Mouse (Mus musculus) WW6 (cell line): ENCODE measurements around the gene Wipf1.

Source experiments
- DNase-seq: peaks from one replicate; pipeline ENCODE4 v3.0.0-alpha.2; 2013; ENCODE audit warnings: low read depth, low spot score

Wipf1 gene

DNA sequence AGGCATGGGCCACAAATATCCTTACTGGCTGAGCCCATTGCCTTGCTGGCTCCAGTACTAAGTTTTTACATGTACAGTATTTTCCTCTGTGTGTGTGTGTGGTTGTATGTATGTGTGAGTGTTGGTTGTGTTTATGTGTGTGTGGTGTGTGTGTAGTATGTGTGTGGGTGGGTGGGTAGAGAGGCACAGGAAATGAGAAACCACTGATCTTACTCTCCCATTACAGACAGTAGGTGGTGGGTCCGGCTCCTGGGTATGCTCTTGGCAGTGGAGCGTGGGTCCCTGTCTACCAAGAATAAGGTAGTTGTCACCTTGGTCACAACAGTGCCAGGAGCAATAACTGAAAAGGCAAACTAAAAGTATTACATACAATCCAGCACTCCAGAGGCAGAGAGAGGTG lies 93.7 kb downstream of the Wipf1 start:
- no peak for DNase-seq

DNA sequence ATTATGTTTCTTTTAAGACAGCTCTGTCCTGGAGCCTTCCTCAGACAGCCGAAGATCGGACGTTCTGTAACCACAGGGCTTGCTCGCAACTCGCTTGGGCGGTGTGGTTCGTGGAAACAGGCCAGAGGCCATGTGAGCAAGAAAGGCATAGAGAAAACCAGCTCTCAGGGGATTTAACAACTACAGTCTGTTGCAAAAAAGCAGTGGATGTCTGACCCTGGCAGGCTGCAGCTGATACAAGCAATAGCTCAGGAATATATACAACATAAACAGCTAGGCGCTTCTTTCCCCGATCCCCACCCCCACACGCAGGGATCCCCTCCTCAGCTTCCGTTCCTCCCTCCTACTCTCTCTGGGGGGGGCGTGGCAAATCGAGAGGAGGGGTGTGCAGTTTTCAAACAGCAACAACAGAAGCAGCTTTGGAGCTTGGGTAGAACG lies 97.6 kb downstream of the Wipf1 start:
- DNase-seq: no peak

DNA sequence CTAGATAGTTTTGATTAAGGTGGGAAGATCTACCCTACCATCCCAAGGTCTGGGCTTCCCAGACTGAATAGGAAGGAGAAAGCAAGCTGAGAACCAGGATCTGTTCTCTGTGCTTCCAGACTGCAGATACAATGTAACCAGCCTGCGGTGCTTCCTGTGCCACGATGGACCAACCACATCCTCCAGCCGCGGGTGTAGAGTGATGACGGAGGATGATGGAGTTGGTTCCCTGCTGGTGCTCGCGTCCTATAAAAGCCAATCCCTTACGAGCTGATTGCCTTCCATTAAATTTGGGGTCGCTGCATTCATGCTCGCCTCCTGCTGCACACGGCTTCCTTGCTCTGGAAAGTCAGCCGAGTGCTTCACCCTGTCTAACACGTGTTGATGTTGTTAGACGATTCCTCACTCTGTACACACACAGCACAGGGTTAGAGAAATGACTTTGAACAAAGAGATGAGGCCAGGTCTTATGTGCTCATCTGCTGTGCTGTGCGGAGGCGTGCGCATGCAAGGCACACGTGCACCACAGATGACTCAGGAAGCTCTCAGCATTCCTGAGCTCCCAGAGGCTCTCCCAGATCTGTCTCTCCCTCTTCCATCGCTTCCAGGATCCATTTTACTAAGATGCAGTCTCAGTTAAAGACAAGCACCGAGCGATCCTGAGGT lies 100.6 kb downstream of the Wipf1 start:
- DNase-seq: no peak

DNA sequence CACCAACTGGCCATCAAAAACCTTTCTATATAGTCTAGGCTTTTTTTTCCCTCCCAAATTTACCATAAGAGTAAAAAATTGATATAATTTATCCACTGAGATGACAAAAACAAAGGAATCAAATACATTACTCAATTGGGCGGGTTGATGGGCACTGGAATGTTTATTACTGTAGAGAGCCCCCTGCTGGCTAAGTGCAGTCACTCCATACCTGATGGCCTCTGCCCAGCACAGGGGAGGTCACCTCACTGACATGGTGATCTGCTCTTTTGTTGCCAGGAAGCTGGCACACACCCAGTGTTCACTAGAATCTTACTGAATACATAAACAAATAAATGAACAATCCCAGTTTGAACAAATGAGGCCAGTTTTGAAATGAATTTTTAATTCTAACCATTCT lies 102.2 kb downstream of the Wipf1 start:
- DNase-seq: no peak

DNA sequence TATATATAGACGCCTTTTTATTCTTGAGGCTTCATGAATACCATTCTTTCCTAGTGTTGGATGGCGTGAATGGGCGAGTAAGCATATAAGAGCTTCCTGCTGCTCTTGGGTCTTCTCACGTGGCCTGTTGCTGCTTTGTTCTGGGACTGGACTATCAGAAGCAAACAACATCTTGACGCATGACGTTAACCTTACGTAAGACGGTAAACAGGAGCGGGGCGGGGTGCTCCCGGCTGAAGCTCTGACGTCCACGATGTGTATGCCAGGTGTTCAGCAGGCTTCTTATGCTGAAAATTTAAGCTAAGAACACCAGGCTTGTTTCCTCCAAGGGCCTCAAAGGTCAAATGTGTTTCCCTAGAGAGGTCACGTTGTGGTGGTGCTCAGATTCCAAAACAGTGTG lies 103.7 kb downstream of the Wipf1 start:
- no peak for DNase-seq

DNA sequence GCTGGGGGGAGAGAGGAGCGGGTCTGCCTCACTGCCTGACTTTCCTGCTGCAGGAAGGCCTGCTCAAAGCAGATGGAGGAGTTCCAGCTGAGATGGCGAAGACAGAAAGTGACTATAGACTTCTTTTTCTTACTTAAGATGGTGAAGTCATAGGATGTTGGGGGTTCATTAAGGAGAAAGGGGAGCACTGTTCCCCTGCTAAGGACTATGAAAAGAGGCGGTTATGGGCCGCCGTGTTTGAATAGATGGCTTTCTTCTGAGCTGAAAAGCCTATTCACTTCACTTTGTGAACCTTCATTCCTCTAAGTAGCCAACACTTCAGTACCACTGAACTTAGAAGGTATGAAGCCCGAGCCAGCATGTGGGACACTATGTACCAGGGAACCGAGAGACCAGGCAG lies 109.8 kb downstream of the Wipf1 start:
- no peak for DNase-seq

DNA sequence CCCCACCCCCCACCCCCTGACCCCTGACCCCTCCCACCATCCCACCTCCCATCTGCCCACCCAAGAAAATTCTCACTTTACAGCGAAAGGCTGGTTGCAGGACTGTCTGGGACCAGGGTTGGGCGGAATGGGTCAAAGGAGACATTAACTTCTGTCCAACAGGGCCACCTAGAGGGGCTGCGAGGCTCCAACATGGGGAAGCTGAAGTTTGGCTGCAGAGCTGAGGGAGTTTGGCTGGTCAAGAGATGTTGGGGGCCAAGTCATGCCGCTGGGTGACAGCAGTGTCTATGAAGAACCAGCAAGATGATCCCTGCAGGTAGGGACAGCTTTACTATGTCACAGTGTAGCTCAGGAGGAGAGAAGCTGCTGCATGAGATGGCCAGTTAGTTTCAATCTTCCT lies 110.2 kb downstream of the Wipf1 start:
- no peak for DNase-seq

DNA sequence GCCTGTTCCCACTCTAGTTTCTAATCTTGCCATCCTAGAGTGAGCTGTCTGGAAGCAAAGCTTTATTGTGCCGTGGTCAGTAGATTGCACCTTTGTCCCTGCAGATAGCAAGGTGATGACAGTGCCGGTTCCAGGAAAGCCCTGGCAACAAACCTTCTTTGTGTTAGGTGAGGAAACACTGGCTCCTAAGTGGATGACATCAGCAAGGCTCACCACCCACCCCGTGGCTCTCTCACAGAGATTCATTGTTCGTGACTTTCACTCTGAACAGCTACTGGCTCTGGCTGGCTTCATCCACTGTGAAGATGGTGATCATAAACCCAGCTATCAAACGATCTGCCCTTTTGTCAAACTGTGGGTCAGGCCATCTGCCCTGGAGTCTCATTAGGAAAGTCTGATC lies 113.6 kb downstream of the Wipf1 start:
- DNase-seq: no peak

DNA sequence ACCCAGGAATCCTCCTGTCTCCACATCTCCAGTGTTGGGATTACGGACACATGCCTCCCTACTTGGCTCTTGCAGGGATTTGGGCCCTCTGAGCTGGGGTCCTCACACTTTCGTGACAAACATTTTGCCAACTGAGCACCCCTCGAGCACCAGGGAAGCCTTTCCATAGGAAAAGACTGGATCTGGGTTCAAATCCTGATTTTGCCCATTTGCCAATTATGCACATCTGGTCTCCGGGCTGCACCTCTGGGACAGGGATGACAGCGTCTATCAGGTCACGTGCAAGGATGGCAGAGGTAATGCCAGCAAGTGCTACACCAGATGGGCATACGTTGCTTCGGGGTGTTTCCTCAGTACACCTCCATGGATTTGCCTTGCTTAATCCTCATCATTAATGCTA lies 119.5 kb downstream of the Wipf1 start:
- DNase-seq: no peak

DNA sequence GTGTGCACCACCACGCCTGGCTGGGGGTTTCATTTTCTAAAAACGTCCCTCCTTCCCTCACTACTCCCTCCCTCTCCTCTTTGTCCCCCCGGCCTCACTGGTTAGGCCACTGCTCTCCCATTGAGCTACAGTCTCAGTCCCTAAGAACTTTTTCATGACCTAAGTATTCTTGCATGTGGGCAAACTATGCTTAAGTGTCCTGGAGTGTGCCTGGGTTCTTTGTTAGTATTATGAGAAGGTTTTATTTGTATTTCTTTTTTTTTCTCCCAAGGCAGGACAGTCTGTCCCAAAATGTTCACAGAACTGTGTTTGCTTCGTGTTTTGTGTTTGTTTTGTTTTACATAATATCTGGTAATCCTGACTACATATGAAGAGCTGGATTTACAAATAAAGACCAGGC lies 121.9 kb downstream of the Wipf1 start:
- DNase-seq: no peak

DNA sequence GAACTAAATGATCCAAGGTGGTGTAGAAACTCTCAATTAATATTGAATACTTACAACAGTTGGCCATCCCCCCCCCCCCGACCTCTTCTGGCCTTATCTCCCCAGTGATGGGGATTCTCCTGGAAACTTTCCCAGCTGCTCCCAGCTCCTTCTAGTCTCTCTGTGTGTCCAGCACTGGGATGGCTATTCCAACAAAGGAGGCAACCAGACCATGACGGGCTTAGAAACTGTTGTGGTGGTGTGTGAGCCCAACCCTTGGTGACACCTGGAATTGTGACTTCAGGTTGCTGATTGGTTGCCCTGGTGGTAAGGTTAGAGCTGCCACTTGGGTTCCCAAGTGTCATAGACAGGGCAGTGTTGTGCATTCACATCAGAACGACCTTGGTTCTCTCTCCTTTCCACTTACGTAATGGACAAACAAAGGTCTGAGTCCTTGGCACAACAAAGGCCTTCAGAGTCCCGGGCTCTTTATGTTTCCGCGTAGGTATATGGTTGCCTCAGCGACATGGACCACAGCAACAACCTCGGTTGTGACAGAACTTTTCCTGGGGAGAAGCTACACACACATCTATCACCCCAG lies 123.1 kb downstream of the Wipf1 start:
- no peak for DNase-seq

DNA sequence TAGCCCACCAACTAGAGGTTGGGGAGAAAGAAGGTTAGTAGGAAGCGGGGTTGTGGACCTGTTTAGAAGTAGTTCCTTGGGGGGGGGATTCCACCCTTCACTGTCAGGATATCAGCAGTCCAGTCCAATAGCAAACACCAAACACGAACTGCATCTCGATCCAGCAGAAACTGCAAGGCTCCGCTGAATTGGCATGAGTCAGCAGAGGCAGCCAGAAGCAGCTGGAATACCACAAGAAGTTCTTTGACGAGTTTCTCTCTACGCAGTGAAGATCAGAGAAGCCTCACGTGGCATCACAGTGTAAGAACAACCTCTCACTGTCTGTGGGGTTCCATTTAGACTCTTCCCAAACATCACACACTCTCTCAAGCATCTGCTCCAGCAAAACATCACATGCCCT lies 124.6 kb downstream of the Wipf1 start:
- DNase-seq: no peak

DNA sequence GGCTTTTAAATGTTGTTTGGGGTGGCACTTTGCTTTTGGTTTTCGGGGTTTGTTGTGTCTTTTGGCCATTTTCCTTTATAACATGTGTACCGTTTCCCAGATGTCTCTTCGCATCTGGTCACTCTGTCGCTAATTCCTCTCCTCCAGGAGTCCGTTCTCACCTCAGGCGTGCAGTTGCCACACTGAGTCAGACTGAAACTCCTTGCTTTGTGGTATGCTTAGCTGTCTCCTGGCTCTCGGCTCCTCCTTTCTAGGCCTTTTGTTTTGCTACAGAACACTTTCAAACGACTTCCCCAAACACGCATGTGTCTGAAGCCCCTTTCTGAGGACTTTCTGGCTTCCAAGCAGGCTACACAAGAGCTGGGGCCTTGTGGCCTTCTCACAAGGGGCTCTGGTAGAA lies 125.1 kb downstream of the Wipf1 start:
- DNase-seq: no peak

DNA sequence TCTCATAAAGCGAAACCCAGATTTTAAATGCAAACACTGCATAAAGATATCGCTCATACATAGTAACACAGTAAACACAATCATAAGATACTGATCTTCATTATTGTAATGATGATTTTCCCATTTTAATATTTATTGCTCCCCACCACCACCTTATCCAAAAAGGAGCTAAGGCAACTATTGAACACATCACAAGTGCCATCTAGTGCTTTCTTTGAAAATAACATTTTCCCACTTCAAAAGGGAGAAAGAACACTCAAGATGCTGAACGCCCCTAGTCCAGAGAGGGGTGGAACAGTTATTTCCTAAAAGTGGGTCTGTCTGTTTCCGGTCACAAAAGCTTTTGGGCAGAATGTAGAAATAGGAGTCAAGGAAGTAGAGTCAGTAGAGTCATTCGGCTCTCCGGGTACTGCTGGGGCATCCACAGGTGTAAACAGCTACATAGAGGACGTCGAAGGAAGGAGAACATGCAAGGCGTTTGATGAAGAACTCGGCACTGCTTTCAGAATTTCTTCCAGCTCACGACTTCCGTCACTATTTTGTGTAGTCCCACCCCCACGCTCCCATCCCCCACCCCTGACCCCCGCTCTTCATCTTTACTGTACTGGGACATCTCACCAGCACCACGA lies 126.0 kb downstream of the Wipf1 start:
- DNase-seq: no peak

DNA sequence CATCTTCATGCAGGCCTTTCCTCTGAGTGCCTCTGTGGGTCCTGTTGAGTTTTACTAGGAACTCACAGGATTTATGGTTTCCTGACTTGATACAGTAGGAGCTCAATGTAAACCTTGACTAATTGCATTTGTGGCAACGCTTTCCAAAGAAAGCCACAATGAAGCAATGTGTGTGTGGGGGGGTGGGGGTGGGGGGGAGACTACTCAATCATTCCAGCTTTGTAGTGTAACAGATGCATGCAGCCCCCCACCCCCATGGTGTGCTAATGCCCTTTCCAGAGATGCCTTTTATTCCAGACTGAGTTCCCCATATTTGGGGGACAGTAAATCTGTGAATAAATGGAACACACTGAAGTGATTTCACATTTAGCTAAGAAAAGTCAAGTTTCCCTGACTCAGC lies 127.8 kb downstream of the Wipf1 start:
- DNase-seq: no peak

DNA sequence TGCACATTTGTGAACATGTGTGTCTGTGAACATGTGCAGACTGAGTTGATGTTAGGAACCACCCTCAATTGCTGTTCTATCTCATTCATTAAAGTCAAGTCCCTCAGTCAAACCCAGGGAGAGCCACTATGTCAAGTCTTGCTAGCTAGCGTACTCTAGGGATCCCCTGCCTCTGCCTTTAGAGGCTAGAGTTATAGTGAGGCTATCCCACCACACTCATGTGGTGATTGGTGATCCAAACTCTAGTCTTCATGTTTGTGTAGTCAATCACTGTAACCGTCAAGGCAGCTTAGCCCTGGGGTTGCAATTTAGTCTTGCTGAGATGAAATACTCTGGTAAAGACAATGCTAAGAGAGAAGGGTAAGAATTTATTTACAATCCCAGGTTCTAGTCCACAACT lies 132.1 kb downstream of the Wipf1 start:
- DNase-seq: no peak

DNA sequence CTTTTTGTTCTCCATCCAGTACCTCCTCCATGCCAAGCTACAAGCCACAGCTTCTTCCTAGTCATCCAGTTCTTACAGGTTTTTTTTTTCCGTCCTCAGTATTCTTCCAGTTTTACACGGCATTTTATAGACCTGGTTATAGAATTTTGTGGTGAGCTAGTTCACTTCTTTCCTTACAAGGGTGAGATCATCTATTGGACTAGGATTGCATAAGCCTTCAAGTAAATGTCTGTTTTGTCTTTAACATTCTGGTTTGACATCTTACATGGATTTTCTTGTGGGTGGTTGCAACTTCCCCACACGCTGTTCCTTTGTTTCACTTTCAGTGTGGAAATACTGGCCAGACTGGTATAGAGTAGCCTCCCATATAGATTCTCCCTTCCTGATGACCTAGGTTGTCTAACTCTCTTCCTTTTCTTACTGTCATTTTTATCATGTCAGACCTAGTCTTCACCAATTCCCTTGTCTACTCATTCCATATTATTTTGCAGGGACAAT lies 132.7 kb downstream of the Wipf1 start:
- no peak for DNase-seq

DNA sequence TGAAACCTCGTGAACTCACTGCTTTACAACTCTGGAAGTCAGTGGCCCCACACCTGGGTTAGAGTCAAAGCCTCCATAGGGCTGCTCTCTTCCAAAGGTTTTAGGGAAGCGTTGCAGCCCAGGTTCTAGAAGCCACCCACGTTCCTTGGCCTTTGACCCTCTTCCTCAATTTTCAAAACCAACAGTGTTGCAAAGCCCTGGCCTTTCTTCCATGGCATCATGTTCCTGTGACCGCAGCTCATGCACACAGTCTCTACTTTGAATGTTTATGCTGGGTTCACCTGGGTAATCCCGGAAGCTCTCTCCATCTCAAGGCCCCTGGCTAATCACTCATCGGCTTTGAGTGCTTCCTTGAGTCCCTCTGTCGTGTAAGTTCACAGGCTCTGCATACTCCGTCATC lies 134.0 kb downstream of the Wipf1 start:
- DNase-seq: no peak

DNA sequence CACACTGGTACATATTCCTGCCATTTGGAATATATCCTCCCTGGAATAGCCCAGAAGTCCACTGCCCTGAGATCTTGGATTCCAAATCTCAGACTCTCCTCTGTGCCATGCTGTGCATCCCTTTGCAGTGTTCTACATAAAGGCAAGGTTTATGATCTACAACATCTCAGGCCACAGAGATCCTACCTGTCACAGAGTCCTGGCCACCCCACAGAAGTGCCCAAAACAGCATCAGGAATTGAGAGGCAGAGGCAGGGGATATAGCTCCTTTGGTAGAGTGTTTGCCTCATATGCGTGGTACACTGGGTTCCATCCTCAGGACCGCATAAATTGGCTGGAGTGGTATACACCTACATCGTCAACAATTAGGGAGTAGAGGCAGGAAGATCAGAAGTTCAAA lies 135.1 kb downstream of the Wipf1 start:
- no peak for DNase-seq

DNA sequence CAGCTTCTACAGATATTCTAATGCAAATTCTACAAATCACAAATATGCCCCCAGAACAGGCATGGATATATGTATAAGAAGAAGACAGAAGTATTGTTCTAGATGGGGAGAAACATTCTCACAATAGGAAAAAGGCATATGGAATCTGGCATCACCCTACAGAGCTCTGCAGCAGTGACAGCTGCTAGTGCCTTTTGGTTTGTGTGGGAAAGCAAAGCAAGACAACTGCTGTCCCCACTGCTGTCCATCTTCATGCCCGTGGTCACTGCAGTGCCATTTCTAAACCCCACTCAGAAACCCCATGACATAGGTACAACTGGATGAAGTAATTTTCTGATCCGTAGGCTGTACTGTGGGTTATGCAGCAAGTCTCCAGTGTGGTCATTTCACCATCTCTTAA lies 136.8 kb downstream of the Wipf1 start:
- no peak for DNase-seq

DNA sequence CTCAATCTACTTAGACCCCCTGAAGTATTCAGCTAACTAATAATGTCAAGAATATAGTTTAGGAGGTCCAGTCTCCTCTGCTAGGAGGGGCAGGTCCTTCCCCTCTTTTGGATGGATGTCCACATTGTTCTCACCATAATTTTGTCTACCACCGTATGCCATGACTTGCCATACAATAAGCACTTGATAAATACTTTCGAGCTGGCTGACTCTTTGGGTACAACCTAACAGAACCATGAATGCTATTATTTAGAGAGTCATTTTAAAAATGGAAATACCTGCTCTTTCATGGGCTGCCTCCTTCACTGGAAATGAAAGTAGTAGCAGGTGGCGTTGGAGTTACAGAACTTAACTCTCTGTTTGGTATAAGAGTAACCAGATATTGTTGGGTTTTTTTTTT lies 139.6 kb downstream of the Wipf1 start:
- DNase-seq: no peak

DNA sequence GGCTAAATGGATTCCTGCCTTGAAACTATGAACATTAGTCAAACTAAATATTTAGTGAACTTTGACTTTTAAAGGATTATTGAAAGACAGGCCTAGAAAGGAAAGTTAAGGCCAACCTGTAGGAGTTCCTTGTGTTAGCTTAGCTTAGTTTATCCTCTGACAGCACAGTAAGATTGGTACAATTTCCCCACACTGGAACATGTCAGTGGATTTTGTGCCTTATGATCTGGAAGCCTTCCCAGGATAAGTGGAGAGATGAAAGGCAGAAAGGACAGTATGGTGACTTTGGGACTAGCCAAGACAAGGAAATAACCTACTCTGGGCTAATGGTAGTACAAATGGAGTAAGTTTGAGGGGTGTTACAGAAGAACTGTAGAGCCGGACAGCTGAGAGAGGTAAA lies 141.7 kb downstream of the Wipf1 start:
- DNase-seq: no peak

DNA sequence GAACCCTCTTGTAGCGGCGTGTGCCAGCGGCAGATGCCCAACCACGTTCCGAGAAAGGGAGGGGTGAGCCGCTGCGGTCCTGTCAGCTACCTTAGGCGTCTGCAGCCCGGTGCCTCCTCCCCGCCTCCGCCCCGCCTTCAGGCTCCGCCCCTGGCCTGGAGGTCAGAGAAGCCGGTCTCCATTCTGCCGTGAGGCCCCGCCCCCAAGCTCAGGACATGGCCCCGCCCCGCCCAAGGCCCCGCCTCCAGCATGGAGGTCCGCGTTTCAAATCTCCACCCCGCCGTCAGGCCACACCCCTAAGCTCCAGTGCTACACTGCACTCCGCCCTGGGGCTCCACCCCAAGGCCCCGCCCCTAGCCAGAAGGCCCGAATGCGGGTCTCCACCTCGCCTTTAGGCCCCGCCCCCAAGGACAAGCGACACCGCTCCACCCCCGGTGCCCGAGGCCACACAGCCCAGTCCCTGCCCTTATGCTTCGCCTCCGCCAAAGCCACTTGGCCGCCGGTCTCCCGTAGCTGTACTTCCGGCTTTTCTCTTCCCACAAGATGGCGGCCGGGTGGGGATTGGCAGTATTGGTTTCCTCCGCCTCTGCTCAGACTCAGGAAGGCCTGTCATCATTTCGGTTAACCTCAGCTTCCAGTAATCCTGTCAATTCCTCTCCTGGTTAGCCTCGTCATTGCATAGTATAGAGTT lies 143.0 kb downstream of the Wipf1 start, which contains the start of gene Gpr155:
Gene Gpr155, minus strand, starts transcription at position 217 of the 691 bp plus-strand sequence.
- peak; percentile 90 for DNase-seq
